Mouse (Mus musculus): Measurements from ENCODE around the gene Ly6g5b. TPM values are rescaled to one million over a fixed set of nuclear protein-coding genes. Genes with fewer than 3 reads are reported as not detected.

The Ly6g5b gene
- polyA plus RNA-seq, 1 experiment from 2014 or later = 0.60 TPM

DNA sequence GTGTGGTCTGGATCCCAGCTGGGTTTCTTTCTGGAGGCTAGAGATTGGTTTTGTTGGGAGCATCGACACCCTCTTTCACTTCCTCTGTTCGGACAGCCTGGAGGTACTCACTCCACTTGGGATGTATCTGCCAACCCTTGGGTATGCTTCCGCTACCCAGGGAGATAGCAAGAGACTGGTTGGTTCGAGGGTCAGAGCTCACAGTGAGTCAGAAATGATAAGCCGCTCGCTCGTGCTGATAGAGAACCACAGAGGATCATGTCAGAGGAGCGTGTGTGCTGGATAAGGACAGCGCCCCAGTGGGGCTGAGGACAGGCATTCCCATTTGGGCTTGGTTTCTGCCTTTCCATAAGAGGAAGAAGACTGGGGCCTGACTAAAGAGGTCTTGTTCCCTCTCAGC is 35.5 kb downstream of the Ly6g5b start:
- H3K4me3 ChIP-seq (ENCODE audit: low read depth, low read length) = no peak overlapping the region
- no peak for ATAC-seq
- H3K27ac ChIP-seq (ENCODE audit: low read length) = no peak overlapping the region
- TF ChIP-seq EP300 (IDR thresholded peaks at IDR 0.05) = no peak
- no peak for TF ChIP-seq CTCF (IDR thresholded peaks at IDR 0.05)
- H3K36me3 ChIP-seq (ENCODE audit: insufficient read depth, low read length) = no peaks in the 10 kb centered on the region
- DNase-seq (ENCODE audit: low spot score) = no peak
- 39% methylated on average over 9 of the region's 9 CpGs for WGBS
- no peak overlapping the region for H3K4me2 ChIP-seq (replicated peaks; ENCODE audit: low read depth, low read length)
- H3K9ac ChIP-seq (replicated peaks; ENCODE audit: low read depth) = no peak overlapping the region
- no peaks in the 10 kb centered on the region for H3K4me1 ChIP-seq (ENCODE audit: insufficient read depth, low read depth, low read length)
- no peaks in the 10 kb centered on the region for H3K27me3 ChIP-seq (replicated peaks; ENCODE audit: insufficient read depth, low read length)
- no peaks in the 10 kb centered on the region for H3K9me3 ChIP-seq (ENCODE audit: low read length)

DNA sequence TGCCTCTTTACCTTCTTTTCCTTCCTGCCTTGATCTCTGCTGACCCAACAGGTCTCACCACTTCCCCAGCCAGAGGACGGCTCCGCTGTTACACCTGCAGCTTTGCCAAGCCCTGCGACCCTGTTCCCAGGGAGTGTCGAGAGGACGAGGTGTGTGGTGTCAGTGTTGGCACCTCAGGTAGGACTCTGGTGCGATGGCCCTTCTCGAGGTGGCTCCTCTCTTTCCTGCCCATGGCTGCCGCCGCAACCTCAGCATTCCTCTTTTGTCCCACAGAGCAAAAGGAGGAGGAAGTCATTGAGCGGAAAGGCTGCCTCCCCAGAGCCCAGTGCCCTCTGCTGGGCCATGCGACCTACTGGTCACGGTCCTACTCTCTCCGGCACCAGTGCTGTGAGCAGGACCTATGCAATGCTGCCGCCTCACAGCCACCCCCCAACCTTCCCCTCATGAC is 37.4 kb downstream of the Ly6g5b start, which contains the start of gene Ly6g6d:
Gene Ly6g6d (minus strand): TSS at position 280 of the 448 bp plus-strand sequence.
- ATAC-seq (peak; percentile 95), DNase-seq (ENCODE audit: low spot score) (peak; percentile 88)
- TF ChIP-seq CTCF (IDR thresholded peaks at IDR 0.05) (peak; percentile 85), EP300 (IDR thresholded peaks at IDR 0.05) (no peak)
- WGBS = 3% methylated on average over 14 of the region's 14 CpGs
- H3K4me2 ChIP-seq (replicated peaks; ENCODE audit: low read depth, low read length) = peak within 1 kb of the TSS; percentile 56
- peak within 1 kb of the TSS; percentile 76 for H3K27ac ChIP-seq (ENCODE audit: low read length)
- peak within 1 kb of the TSS; percentile 38 for H3K4me3 ChIP-seq (ENCODE audit: low read depth, low read length)
- no peaks in the 10 kb centered on the region for H3K9me3 ChIP-seq (ENCODE audit: low read length)
- no peaks in the 10 kb centered on the region for H3K27me3 ChIP-seq (replicated peaks; ENCODE audit: insufficient read depth, low read length)
- H3K36me3 ChIP-seq (ENCODE audit: insufficient read depth, low read length) = no peaks in the 10 kb centered on the region
- peak within 1 kb of the TSS; percentile 36 for H3K9ac ChIP-seq (replicated peaks; ENCODE audit: low read depth)
- H3K4me1 ChIP-seq (ENCODE audit: insufficient read depth, low read depth, low read length) = no peaks in the 10 kb centered on the region

DNA sequence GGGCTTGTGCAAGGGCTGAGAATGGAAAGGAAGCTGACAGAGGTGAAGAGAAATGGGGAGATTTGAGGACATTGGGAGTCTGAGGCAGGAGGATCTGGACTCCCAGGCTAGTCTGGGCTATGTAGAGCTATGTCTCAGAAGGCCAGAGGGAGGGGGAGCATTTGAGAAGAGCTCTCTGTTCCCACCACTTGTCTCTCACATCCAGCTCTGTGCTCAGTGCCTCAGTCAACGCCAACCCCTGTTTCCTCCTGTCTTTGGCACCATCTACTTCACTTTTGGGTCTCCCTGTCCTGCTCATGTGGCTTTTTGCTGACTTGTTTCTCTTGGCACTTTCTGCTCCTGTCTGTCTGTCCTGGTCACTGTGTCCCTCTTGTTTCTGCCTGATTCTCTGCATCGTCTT is 37.9 kb downstream of the Ly6g5b start:
- H3K36me3 ChIP-seq (ENCODE audit: insufficient read depth, low read length) = no peaks in the 10 kb centered on the region
- TF ChIP-seq CTCF (IDR thresholded peaks at IDR 0.05) (no peak), EP300 (IDR thresholded peaks at IDR 0.05) (no peak)
- H3K4me2 ChIP-seq (replicated peaks; ENCODE audit: low read depth, low read length) = peak overlapping the region; percentile 56
- H3K4me3 ChIP-seq (ENCODE audit: low read depth, low read length) = peak overlapping the region; percentile 38
- ATAC-seq (peak; percentile 50; the same call in 1 of the 2 replicates), DNase-seq (ENCODE audit: low spot score) (no peak)
- H3K4me1 ChIP-seq (ENCODE audit: insufficient read depth, low read depth, low read length) = no peaks in the 10 kb centered on the region
- peak overlapping the region; percentile 76 for H3K27ac ChIP-seq (ENCODE audit: low read length)
- H3K9me3 ChIP-seq (ENCODE audit: low read length) = no peaks in the 10 kb centered on the region
- peak overlapping the region; percentile 36 for H3K9ac ChIP-seq (replicated peaks; ENCODE audit: low read depth)
- WGBS = 24% methylated on average over 2 of the region's 2 CpGs
- no peaks in the 10 kb centered on the region for H3K27me3 ChIP-seq (replicated peaks; ENCODE audit: insufficient read depth, low read length)

DNA sequence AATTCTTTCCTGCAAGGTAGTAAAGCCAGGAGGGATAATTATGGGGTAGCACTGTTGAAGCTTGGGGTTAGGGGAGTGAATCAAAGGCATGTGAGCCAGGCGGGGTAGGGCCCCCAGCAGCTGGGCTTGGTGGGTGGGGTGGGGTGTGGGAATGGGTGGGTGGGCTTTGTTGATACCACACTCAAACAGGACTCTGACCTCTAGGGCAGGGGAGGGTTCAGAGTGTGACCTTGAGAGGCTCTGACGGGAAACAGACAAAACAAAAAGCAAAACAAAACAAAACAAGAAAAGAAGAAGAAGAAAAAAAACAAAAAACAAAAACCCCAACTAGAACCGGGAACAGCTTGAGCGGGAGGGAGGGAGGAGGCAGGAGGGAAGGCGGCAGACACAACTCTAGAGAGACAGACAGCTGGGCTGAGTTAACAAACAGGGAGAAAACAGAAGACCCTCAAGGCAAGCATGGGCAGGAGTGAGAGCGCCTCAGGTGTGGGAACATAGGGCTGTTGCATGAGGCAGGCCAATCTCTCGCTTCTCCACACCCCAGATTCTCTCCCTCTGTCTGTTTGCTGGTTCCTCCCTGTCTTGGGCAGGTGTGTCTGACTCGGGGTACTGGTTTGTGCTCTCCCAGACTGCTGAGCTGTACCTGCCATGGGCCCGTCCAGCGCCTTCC is 38.6 kb downstream of the Ly6g5b start, which contains the start of gene Ly6g6e:
Gene Ly6g6e (plus strand): TSS at position 396 of the 670 bp plus-strand sequence.
- 35% methylated on average over 10 of the region's 10 CpGs for WGBS
- peak within 1 kb of the TSS; percentile 36 for H3K9ac ChIP-seq (replicated peaks; ENCODE audit: low read depth)
- TF ChIP-seq CTCF (IDR thresholded peaks at IDR 0.05) = no peak
- no peak for TF ChIP-seq EP300 (IDR thresholded peaks at IDR 0.05)
- H3K4me3 ChIP-seq (ENCODE audit: low read depth, low read length) = peak within 1 kb of the TSS; percentile 38
- no peaks in the 10 kb centered on the region for H3K36me3 ChIP-seq (ENCODE audit: insufficient read depth, low read length)
- H3K27me3 ChIP-seq (replicated peaks; ENCODE audit: insufficient read depth, low read length) = no peaks in the 10 kb centered on the region
- no peaks in the 10 kb centered on the region for H3K9me3 ChIP-seq (ENCODE audit: low read length)
- ATAC-seq (no peak), DNase-seq (ENCODE audit: low spot score) (no peak)
- H3K4me1 ChIP-seq (ENCODE audit: insufficient read depth, low read depth, low read length) = no peaks in the 10 kb centered on the region
- peak within 1 kb of the TSS; percentile 76 for H3K27ac ChIP-seq (ENCODE audit: low read length)
- H3K4me2 ChIP-seq (replicated peaks; ENCODE audit: low read depth, low read length) = peak within 1 kb of the TSS; percentile 56

DNA sequence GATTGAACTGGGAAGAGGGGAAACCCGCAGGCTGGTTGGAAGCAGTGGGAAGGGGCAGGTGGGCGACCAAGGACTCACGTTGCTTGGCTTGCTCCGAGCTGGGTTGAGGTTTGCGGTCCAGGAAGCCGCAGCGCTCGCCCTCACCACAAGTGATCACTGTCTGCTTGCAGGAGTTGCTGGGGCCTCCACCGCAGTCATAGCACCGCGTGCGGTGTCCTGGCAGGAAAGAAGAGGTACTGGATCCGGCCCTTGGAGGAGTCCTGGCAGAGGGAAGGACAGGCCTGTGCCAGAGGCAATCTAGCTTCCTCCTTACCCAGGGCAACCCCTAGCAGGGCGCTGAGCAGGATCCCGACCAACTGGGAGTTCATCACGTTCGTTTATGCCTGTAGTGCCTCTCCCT is 41.1 kb downstream of the Ly6g5b start:
- TF ChIP-seq CTCF (IDR thresholded peaks at IDR 0.05) = no peak

DNA sequence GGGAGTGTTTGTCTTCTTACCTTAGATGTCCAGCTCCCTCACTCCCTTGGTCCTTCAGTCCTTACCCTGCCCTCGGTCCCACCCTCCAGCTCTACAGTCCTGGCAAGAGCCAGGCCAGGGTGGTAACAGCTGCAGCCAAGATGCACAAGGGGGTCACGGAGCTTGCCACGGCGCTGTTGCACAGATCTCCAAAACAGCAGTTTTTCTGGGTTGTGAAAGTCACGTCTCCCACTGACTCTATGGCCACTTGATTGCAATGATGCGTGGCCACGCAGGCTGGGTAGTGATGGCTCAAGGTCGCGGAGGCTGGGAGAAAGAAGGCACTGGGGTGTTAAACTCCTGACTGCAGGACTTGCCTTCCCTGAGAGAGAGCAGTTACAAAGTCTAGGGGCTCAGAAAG is 43.8 kb downstream of the Ly6g5b start:
- Histone ChIP-seq H3K9me3 (ENCODE audit: low read length) (no peaks in the 10 kb centered on the region), H3K4me2 (replicated peaks; ENCODE audit: low read depth, low read length) (no peak overlapping the region), H3K4me3 (ENCODE audit: low read depth, low read length) (no peak overlapping the region), H3K9ac (replicated peaks; ENCODE audit: low read depth) (no peak overlapping the region), H3K36me3 (ENCODE audit: insufficient read depth, low read length) (no peaks in the 10 kb centered on the region), H3K27me3 (replicated peaks; ENCODE audit: insufficient read depth, low read length) (0 out of 2 replicates have a peak, but pooled peaks cover under 1% of the 10 kb centered on the region), H3K27ac (ENCODE audit: low read length) (no peak overlapping the region), H3K4me1 (ENCODE audit: insufficient read depth, low read depth, low read length) (no peaks in the 10 kb centered on the region; the same call in 1 of the 2 replicates)
- TF ChIP-seq EP300 (IDR thresholded peaks at IDR 0.05) (no peak), CTCF (IDR thresholded peaks at IDR 0.05) (no peak)
- DNase-seq (ENCODE audit: low spot score) (no peak), ATAC-seq (no peak)
- 61% methylated on average over 9 of the region's 9 CpGs for WGBS

More for the DNA sequence above, 41.1 kb downstream of the Ly6g5b start:
- no peak for DNase-seq (ENCODE audit: low spot score)
- no peak overlapping the region for H3K9ac ChIP-seq (replicated peaks; ENCODE audit: low read depth)
- no peak overlapping the region for H3K4me2 ChIP-seq (replicated peaks; ENCODE audit: low read depth, low read length)
- no peaks in the 10 kb centered on the region for H3K9me3 ChIP-seq (ENCODE audit: low read length)
- H3K36me3 ChIP-seq (ENCODE audit: insufficient read depth, low read length) = no peaks in the 10 kb centered on the region
- no peaks in the 10 kb centered on the region for H3K4me1 ChIP-seq (ENCODE audit: insufficient read depth, low read depth, low read length)
- H3K27me3 ChIP-seq (replicated peaks; ENCODE audit: insufficient read depth, low read length) = no peaks in the 10 kb centered on the region
- no peak for ATAC-seq
- no peak overlapping the region for H3K27ac ChIP-seq (ENCODE audit: low read length)
- 58% methylated on average over 17 of the region's 17 CpGs for WGBS
- no peak overlapping the region for H3K4me3 ChIP-seq (ENCODE audit: low read depth, low read length)
